Mouse (Mus musculus): Measurements from ENCODE around the gene Cbx5.

DNA sequence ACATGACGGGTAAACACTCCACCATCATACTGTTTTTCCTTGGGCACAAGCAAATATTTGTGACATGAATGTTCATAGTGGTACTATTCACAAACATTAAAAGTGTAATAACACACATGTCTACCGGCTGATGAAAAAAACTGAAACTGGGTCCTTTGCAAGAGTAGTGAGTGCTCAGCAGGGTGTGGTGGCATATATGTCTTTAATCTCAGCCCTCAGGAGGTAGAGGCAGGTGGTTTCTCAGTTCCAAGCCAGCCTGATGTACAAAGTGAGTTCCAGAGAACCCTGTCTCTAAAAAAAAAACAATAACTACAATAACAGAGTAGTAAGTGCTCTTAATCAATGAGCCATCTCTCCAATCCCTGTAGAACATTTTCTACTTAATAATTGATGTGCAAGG is 25.2 kb upstream of the Cbx5 start:
- TF ChIP-seq POLR2A (IDR thresholded peaks at IDR 0.05; ENCODE audit: low read depth, low read length): no peak
- TF ChIP-seq CTCF (conservative IDR thresholded peaks at IDR 0.05; ENCODE audit: insufficient read depth, insufficient read length, low read depth, low read length): no peak
